Mouse (Mus musculus) limb, embryonic 11.5 days (tissue): ENCODE data around the gene 1190005I06Rik. TPM values are rescaled to one million over a fixed set of nuclear protein-coding genes. Genes with fewer than 3 reads are reported as not detected.

Source experiments
- ATAC-seq: fragments of 200-750 bp; cut with Nextera tagmentation; 2 replicates; pipeline ENCODE4 v1.8.0; 2017; ENCODE audit warnings: low read depth; ENCODE audit not compliant: insufficient number of reproducible peaks, low FRiP score, low TSS enrichment
- DNase-seq: peaks from one replicate; pipeline ENCODE4 v3.0.0-alpha.2; 2015; ENCODE audit warnings: low spot score
- H3K27ac ChIP-seq: fragments of 300-500 bp; sonication (generic); replicated peaks from 2 replicates; pipeline ENCODE4 v1.5.1; 2014; ENCODE audit warnings: low read depth, mild to moderate bottlenecking, low read length
- H3K27me3 ChIP-seq: fragments of 300-500 bp; sonication (generic); 2 replicates; pipeline ENCODE4 v1.6.1; 2014; ENCODE audit warnings: mild to moderate bottlenecking, low read length, mixed read lengths; ENCODE audit not compliant: control insufficient read depth, insufficient read depth
- H3K36me3 ChIP-seq: fragments of 300-500 bp; sonication (generic); 2 replicates; pipeline ENCODE4 v1.6.1; 2014; ENCODE audit warnings: mild to moderate bottlenecking, low read length, moderate library complexity, mixed read lengths; ENCODE audit not compliant: control insufficient read depth, insufficient read depth
- H3K4me1 ChIP-seq: fragments of 300-500 bp; sonication (generic); 2 replicates; pipeline ENCODE4 v1.6.1; 2014; ENCODE audit warnings: low read length, mixed read lengths; ENCODE audit not compliant: control insufficient read depth, insufficient read depth
- H3K4me2 ChIP-seq: fragments of 300-500 bp; sonication (generic); 2 replicates; pipeline ENCODE4 v1.6.1; 2014; ENCODE audit warnings: low read depth, mild to moderate bottlenecking, moderate library complexity; ENCODE audit not compliant: severe bottlenecking
- H3K4me3 ChIP-seq: fragments of 300-500 bp; sonication (generic); 2 replicates; pipeline ENCODE4 v1.5.1; 2014; ENCODE audit warnings: low read depth, low read length
- H3K9ac ChIP-seq: fragments of 300-500 bp; sonication (generic); 2 replicates; pipeline ENCODE4 v1.6.1; 2014; ENCODE audit warnings: mild to moderate bottlenecking, low read length
- H3K9me3 ChIP-seq: fragments of 300-500 bp; sonication (generic); 2 replicates; pipeline ENCODE4 v1.6.1; 2016; ENCODE audit warnings: low read length; ENCODE audit not compliant: control insufficient read depth
- WGBS: fragments of 180-500 bp; shearing (Covaris S2); extraction: QIAGEN DNeasy Blood & Tissue Kit; methylation state at CpG from one replicate; pipeline ENCODE4 v1.1.7; 2014; 5-methylcytosine and 5-hydroxymethylcytosine counted together
- polyA plus RNA-seq: library from polyadenylated mRNA; unstranded; fragments of >200 nt; fragmentation: Nextera tagmentation; extraction: Ambion mirVana; gene quantifications from 2 replicates; pipeline ENCODE4 v1.2.1, GENCODE M21; 2014

The 1190005I06Rik gene
- polyA plus RNA-seq, 1 experiment from 2014 or later, result 6.2 TPM

- no peak overlapping the region for H3K9ac ChIP-seq
- no peaks in the 10 kb centered on the region for H3K9me3 ChIP-seq
- no peaks in the 10 kb centered on the region for H3K4me1 ChIP-seq
- no peak for DNase-seq
- ATAC-seq, result no peak
- 94% methylated on average over 7 of the region's 7 CpGs for WGBS
- no peak overlapping the region for H3K4me3 ChIP-seq
- H3K36me3 ChIP-seq, result peaks cover 20% of the 10 kb centered on the region
- no peak overlapping the region for H3K4me2 ChIP-seq
- H3K27ac ChIP-seq, result no peak overlapping the region
- no peaks in the 10 kb centered on the region for H3K27me3 ChIP-seq
Observed at GRCm38 (mm10) chr8:120673298-120673697, 25.9 kb upstream of the 1190005I06Rik start.

GRCm38 (mm10) chr8:120672626-120673229 lies 25.3 kb upstream of the 1190005I06Rik start:
- Histone ChIP-seq H3K4me2 (no peak overlapping the region), H3K4me1 (no peaks in the 10 kb centered on the region), H3K9ac (no peak overlapping the region), H3K27me3 (no peaks in the 10 kb centered on the region), H3K36me3 (peaks cover 20% of the 10 kb centered on the region), H3K4me3 (no peak overlapping the region), H3K9me3 (no peaks in the 10 kb centered on the region), H3K27ac (no peak overlapping the region)
- ATAC-seq, result no peak
- DNase-seq, result no peak
- WGBS, result 92% methylated on average over 16 of the region's 16 CpGs

GRCm38 (mm10) chr8:120671775-120672174 lies 24.3 kb upstream of the 1190005I06Rik start:
- Histone ChIP-seq H3K4me3 (no peak overlapping the region), H3K36me3 (peaks cover 20% of the 10 kb centered on the region), H3K9me3 (no peaks in the 10 kb centered on the region), H3K4me1 (peaks cover 3% of the 10 kb centered on the region; the same call in 1 of the 2 replicates), H3K9ac (no peak overlapping the region), H3K4me2 (no peak overlapping the region), H3K27me3 (no peaks in the 10 kb centered on the region), H3K27ac (no peak overlapping the region)
- 86% methylated on average over 6 of the region's 6 CpGs for WGBS
- DNase-seq, result no peak
- ATAC-seq, result no peak

DNA sequence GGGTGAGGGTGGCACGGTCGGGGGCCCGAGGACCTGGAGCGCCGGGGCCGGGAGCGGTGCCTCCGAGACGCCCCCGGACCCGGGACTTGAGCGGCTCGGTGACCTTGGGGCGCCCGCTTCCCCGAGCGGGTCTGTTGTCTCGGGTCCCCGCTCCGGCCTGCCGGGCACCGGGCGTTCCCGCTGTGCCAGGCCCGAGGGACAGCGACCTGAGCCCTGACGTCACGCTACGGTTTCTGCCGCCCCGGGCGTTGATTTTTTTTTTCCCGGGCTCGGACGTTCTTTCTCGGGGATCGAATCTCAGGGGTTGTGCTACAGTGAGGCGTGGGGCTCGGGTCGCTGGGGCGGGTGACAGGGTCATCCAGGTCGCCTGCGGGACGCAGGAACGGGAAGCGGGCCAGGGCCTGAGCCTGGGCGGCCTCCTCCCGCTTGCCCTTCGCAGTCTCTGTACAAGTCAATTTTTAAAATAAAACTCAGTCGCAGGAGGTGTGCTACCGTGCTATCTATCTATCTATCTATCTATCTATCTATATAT lies 21.0 kb upstream of the 1190005I06Rik start, which contains the start of gene Emc8:
Gene Emc8, minus strand, starts transcription at position 200 of the 532 bp plus-strand sequence.
- H3K4me1 ChIP-seq, result peaks cover 19% of the 10 kb centered on the region
- DNase-seq (no peak), ATAC-seq (no peak)
- peak within 1 kb of the TSS; percentile 97 for H3K4me3 ChIP-seq
- under 1% methylated on average over 46 of the region's 51 CpGs for WGBS
- peak within 1 kb of the TSS; percentile 83 for H3K27ac ChIP-seq
- peak within 1 kb of the TSS; percentile 95 for H3K9ac ChIP-seq
- H3K27me3 ChIP-seq, result no peaks in the 10 kb centered on the region
- peak within 1 kb of the TSS; percentile 90 for H3K4me2 ChIP-seq
- H3K36me3 ChIP-seq, result peaks cover 14% of the 10 kb centered on the region
- no peaks in the 10 kb centered on the region for H3K9me3 ChIP-seq

GRCm38 (mm10) chr8:120667561-120668373 lies 20.3 kb upstream of the 1190005I06Rik start, which contains the start of the genes Gm27021 and Cox4i1:
TSS of gene Gm27021 (minus strand) at chr8:120668079.
TSS of gene Cox4i1 (plus strand) at chr8:120668222.
- Histone ChIP-seq H3K27ac (peak within 1 kb of the TSS; percentile 83), H3K4me1 (peaks cover 19% of the 10 kb centered on the region), H3K4me2 (peak within 1 kb of the TSS; percentile 90), H3K36me3 (peaks cover 9% of the 10 kb centered on the region), H3K9me3 (no peaks in the 10 kb centered on the region), H3K27me3 (no peaks in the 10 kb centered on the region), H3K4me3 (peak within 1 kb of the TSS; percentile 97), H3K9ac (peak within 1 kb of the TSS; percentile 95)
- DNase-seq, result peak; percentile 96
- ATAC-seq, result peak; percentile 87
- under 1% methylated on average over 94 of the region's 105 CpGs for WGBS

DNA sequence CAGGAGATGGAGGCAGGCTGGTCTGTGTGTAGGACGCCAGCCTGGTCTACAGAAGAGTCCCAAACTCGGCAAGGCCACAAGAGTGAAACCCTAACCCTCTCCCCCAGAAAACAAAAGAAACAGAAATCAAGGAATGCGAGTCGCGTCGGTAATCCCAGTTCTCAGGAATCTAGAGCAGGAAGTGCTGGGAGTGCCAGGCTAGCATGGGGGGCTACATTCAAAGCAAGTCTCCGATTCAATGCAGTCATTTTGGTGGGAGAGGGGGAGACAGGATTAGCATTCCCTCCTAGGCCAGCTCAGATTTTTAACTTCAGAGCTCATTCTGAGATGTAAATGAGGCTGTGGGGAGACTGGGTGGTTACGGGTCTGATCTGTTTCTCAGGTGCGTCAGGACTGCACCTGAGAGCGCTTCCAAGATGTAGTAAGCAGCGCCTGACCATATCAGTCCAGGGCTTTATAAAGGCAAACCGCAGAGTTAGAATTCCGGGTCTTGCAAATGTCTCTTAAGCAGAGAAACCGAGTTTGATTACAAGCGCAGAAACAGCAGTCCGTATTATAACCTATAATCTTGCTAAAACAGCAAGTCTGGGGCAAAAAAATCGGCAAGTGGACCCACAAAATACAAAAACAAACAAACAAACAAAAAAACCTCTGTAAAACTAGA lies 19.5 kb upstream of the 1190005I06Rik start:
- Histone ChIP-seq H3K9ac (peak overlapping the region; percentile 95), H3K4me2 (peak overlapping the region; percentile 90), H3K4me1 (peaks cover 19% of the 10 kb centered on the region), H3K27ac (no peak overlapping the region), H3K27me3 (no peaks in the 10 kb centered on the region), H3K4me3 (peak overlapping the region; percentile 97), H3K9me3 (no peaks in the 10 kb centered on the region), H3K36me3 (peaks cover 7% of the 10 kb centered on the region)
- ATAC-seq, result no peak
- WGBS, result 4% methylated on average over 17 of the region's 17 CpGs
- DNase-seq, result peak; percentile 24

- H3K36me3 ChIP-seq, result peaks cover 5% of the 10 kb centered on the region
- WGBS, result 79% methylated on average over 3 of the region's 3 CpGs
- no peaks in the 10 kb centered on the region for H3K27me3 ChIP-seq
- no peak overlapping the region for H3K9ac ChIP-seq
- no peak overlapping the region for H3K27ac ChIP-seq
- peaks cover 19% of the 10 kb centered on the region for H3K4me1 ChIP-seq
- no peaks in the 10 kb centered on the region for H3K9me3 ChIP-seq
- ATAC-seq (no peak), DNase-seq (no peak)
- peak overlapping the region; percentile 90 for H3K4me2 ChIP-seq
- H3K4me3 ChIP-seq, result peak overlapping the region; percentile 97
Observed at GRCm38 (mm10) chr8:120665726-120666455, 18.5 kb upstream of the 1190005I06Rik start.
